Mouse (Mus musculus): Measurements from ENCODE around the gene Psg16. TPM values are rescaled to one million over a fixed set of nuclear protein-coding genes. Genes with fewer than 3 reads are reported as not detected.

Gene Psg16
- total and polyA plus RNA-seq, 3 experiments: 0.10 to 0.16 TPM; not detected in 1

DNA sequence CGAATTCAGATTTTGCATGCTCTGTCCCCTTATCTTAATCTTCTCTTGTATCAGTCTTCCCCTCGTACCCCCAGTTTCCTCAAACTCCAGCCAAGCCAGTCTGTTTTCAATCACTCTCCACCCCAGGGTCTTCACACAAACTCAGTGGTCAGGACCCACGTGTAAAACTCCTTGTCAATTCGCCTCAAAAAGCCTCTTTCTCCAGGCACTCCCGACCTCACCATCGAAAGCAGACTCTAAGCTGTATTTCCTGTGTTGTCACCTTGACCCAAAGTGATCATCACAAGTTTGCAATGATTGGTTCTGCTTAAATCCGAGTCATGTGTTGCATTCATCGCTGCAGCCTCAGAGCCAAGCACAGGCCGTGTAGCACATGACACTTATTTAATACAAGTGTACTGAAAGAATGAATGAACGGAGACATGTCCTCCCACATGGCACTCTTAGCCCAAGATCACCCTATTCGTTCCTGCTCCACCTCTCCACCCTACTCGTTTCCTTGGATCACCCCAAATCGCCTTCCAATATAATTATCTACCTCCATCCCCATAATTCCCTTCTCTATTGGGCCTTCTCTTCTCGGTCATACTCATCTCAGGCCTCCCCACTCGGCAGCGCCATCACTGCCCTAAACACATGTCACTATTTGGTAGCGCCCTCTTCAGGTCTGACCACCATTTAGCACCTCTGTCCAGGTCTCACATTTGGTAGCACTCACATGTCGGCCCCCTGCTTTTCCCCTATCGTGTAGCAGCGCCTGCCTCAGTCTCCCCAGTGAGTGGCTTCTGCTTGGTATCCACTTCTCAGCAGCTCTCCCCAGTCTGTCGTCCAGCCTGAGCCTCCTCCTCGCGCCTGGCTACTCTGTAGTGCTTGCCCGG lies 46.9 kb upstream of the Psg16 start:
- no peak for DNase-seq
- Histone ChIP-seq H3K27ac (peak overlapping the region; percentile 97), H3K4me3 (peak overlapping the region; percentile 87), H3K4me1 (ENCODE audit: control insufficient read depth, insufficient read depth, low read length) (peaks cover 39% of the 10 kb centered on the region), H3K9ac (ENCODE audit: low read depth, low read length) (peak overlapping the region; percentile 98), H3K36me3 (ENCODE audit: control insufficient read depth, insufficient read depth, low read length) (peaks cover 2% of the 10 kb centered on the region), H3K27me3 (ENCODE audit: control insufficient read depth, insufficient read depth, low read length) (no peaks in the 10 kb centered on the region), H3K79me2 (replicated peaks; ENCODE audit: control insufficient read depth, insufficient read depth, low read length) (peaks cover 10% of the 10 kb centered on the region; the same call in 1 of the 2 replicates)
- TF ChIP-seq EP300 (IDR thresholded peaks at IDR 0.05; ENCODE audit: insufficient read depth, low read depth, low read length) (0 out of 2 replicates have a peak, but pooled peaks have one; percentile 9), CTCF (IDR thresholded peaks at IDR 0.05) (peak; percentile 64), POLR2A (IDR thresholded peaks at IDR 0.05; ENCODE audit: insufficient read depth, low read depth, low read length) (no peak)
- intact Hi-C loops (cut with DNase I): loop anchor here (2.0 kb wide), 2 partner anchors 24 to 30 kb away; no protein-coding TSS in a partner anchor
- WGBS: 2% methylated on average over 24 of the region's 24 CpGs

DNA sequence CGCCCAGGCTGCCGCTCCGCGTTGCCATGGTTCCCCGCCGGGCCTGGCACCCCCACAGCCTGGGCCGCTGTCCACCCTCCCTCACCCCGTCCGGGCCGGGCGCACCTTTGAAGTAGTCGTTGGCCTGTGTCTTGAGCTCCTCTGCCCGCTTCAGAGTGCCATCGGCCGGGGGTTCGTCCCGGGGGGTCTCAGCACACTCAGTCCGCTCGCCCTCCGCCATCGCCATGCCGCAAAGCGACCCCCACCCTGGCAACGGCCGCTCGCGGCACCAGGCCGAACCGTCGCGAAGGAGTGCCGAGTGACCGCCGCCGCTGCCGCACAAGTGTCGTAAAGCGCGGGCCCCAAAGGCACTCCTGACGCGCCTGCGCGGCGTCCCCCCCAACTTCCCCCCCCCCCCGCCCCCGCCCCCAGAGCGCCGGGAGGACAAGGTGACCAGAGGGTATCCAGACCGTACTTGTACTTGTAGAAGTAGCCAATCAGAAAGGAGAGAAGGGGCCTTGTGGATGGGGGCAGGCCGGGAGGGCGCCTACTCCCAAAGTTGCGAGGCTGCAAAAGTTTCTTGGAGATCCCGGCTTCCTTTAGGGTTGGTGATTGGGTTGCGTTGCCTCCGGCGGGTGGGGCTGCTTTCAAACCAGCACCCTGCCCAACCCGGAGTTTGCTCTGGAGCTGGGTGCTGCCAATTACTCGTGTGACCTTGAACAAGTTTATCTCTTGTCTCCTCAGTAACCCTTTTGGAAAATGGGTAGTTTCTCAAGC lies 46.1 kb upstream of the Psg16 start, which contains the start of gene Ppp5c:
Ppp5c (minus strand) TSS at position 337 of the 756 bp plus-strand sequence.
- intact Hi-C loops (cut with DNase I): loop anchor here (2.0 kb wide), 3 partner anchors 23 to 29 kb away; no protein-coding TSS in a partner anchor
- no peaks in the 10 kb centered on the region for H3K27me3 ChIP-seq (ENCODE audit: control insufficient read depth, insufficient read depth, low read length)
- under 1% methylated on average over 58 of the region's 58 CpGs for WGBS
- peak; percentile 90 to 93 for DNase-seq
- H3K4me1 ChIP-seq (ENCODE audit: control insufficient read depth, insufficient read depth, low read length): peaks cover 38% of the 10 kb centered on the region
- H3K9ac ChIP-seq (ENCODE audit: low read depth, low read length): peak within 1 kb of the TSS; percentile 98
- peak within 1 kb of the TSS; percentile 97 for H3K27ac ChIP-seq
- TF ChIP-seq POLR2A (IDR thresholded peaks at IDR 0.05; ENCODE audit: insufficient read depth, low read depth, low read length): peak; percentile 62
- no peak for TF ChIP-seq CTCF (IDR thresholded peaks at IDR 0.05)
- TF ChIP-seq EP300 (IDR thresholded peaks at IDR 0.05; ENCODE audit: insufficient read depth, low read depth, low read length): 0 out of 2 replicates have a peak, but pooled peaks have one; percentile 21
- peak within 1 kb of the TSS; percentile 87 for H3K4me3 ChIP-seq
- H3K36me3 ChIP-seq (ENCODE audit: control insufficient read depth, insufficient read depth, low read length): peaks cover 2% of the 10 kb centered on the region
- H3K79me2 ChIP-seq (replicated peaks; ENCODE audit: control insufficient read depth, insufficient read depth, low read length): peaks cover 7% of the 10 kb centered on the region; the same call in 1 of the 2 replicates

DNA sequence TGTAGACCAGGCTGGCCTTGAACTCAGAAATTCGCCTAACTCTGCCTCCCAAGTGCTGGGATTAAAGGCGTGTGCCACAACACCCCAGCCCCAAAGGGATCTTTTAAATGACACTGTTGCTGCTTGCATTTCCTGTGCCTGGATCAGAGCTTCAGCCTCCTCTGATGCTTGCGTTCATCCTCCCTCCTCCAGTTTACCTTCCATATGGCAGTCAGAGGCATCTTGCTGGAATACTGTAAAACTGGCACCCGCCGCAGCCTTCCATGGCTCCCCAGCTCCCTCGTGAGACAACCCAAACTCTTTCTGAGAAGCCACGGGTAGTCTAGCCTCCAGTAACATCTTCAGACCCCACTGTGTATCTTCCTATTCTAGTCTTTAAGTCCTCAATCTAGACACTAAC lies 44.9 kb upstream of the Psg16 start:
- Histone ChIP-seq H3K79me2 (replicated peaks; ENCODE audit: control insufficient read depth, insufficient read depth, low read length) (peaks cover 7% of the 10 kb centered on the region; the same call in 1 of the 2 replicates), H3K9ac (ENCODE audit: low read depth, low read length) (no peak overlapping the region), H3K4me3 (no peak overlapping the region), H3K27me3 (ENCODE audit: control insufficient read depth, insufficient read depth, low read length) (no peaks in the 10 kb centered on the region), H3K36me3 (ENCODE audit: control insufficient read depth, insufficient read depth, low read length) (no peaks in the 10 kb centered on the region; the same call in 1 of the 2 replicates), H3K27ac (no peak overlapping the region), H3K4me1 (ENCODE audit: control insufficient read depth, insufficient read depth, low read length) (peaks cover 27% of the 10 kb centered on the region)
- intact Hi-C loops (cut with DNase I): loop anchor here (2.0 kb wide), 1 partner anchor 22 kb away; no protein-coding TSS in a partner anchor
- 79% methylated on average over 7 of the region's 7 CpGs for WGBS
- DNase-seq: no peak
- TF ChIP-seq EP300 (IDR thresholded peaks at IDR 0.05; ENCODE audit: insufficient read depth, low read depth, low read length): no peak
- no peak for TF ChIP-seq POLR2A (IDR thresholded peaks at IDR 0.05; ENCODE audit: insufficient read depth, low read depth, low read length)

DNA sequence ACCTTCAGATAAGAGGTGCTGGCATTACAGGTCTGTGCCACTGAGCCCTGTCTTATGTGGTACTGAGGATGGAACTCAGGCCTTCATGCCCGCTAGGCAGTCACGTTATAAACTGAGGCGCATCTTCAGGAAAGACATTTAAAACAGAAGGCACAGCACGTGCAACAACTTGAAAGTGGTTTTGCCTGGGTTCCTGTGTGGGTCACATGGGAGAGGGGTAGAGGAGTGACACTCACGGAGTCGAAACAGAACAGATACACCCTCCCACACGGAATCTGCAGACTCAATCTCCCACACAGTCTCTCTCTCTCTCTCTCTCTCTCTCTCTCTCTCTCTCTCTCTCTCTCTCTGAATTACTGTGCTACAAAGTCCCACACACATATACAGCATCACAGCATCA lies 43.6 kb upstream of the Psg16 start:
- 74% methylated on average over 7 of the region's 7 CpGs for WGBS
- Histone ChIP-seq H3K9ac (ENCODE audit: low read depth, low read length) (no peak overlapping the region), H3K4me3 (no peak overlapping the region), H3K27me3 (ENCODE audit: control insufficient read depth, insufficient read depth, low read length) (no peaks in the 10 kb centered on the region), H3K27ac (no peak overlapping the region), H3K79me2 (replicated peaks; ENCODE audit: control insufficient read depth, insufficient read depth, low read length) (peaks cover 7% of the 10 kb centered on the region; the same call in 1 of the 2 replicates), H3K36me3 (ENCODE audit: control insufficient read depth, insufficient read depth, low read length) (no peaks in the 10 kb centered on the region; the same call in 1 of the 2 replicates), H3K4me1 (ENCODE audit: control insufficient read depth, insufficient read depth, low read length) (peaks cover 13% of the 10 kb centered on the region)
- TF ChIP-seq CTCF (IDR thresholded peaks at IDR 0.05) (no peak), POLR2A (IDR thresholded peaks at IDR 0.05; ENCODE audit: insufficient read depth, low read depth, low read length) (no peak), EP300 (IDR thresholded peaks at IDR 0.05; ENCODE audit: insufficient read depth, low read depth, low read length) (no peak)
- no peak for DNase-seq
- intact Hi-C loops (cut with DNase I): no loop called here

DNA sequence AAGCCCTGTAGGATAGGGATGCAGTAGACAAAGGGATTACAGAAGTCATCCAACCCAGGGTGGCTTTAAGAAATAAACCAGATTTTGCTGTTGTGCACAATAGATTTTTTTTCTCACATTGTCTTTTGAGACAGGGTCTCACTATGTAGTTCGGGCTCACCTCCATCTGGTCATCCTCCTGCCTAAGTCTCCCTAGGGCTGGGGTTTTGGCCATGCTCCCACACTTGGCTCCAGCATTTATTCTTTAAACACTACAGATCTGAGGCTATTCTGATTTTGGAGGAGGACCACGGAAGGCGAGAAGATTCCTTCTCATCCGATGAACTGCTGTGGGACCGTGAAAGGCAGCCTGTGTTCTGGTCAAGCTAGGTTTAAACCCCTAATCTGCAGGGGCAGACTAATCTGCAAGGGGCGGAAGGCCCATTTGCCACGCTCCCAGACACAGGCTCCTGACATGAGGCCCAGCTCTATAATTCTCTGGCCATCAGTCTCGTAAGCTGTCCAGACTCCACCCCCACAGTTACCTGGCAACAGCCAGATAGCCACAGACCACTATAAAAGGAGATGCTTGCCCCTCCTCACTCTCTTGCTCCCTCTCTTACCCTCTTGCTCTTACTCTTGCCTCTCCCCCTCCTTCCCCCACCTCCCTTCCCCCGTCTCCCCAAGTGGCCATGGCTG lies 35.7 kb upstream of the Psg16 start:
- H3K9ac ChIP-seq (ENCODE audit: low read depth, low read length): no peak overlapping the region
- no peaks in the 10 kb centered on the region for H3K36me3 ChIP-seq (ENCODE audit: control insufficient read depth, insufficient read depth, low read length)
- no peak overlapping the region for H3K4me3 ChIP-seq
- no peaks in the 10 kb centered on the region for H3K79me2 ChIP-seq (replicated peaks; ENCODE audit: control insufficient read depth, insufficient read depth, low read length)
- no peak overlapping the region for H3K27ac ChIP-seq
- H3K27me3 ChIP-seq (ENCODE audit: control insufficient read depth, insufficient read depth, low read length): no peaks in the 10 kb centered on the region
- no peak for TF ChIP-seq CTCF (IDR thresholded peaks at IDR 0.05)
- TF ChIP-seq EP300 (IDR thresholded peaks at IDR 0.05; ENCODE audit: insufficient read depth, low read depth, low read length): no peak
- TF ChIP-seq POLR2A (IDR thresholded peaks at IDR 0.05; ENCODE audit: insufficient read depth, low read depth, low read length): no peak
- intact Hi-C loops (cut with DNase I): no loop called here
- no peak for DNase-seq
- no peaks in the 10 kb centered on the region for H3K4me1 ChIP-seq (ENCODE audit: control insufficient read depth, insufficient read depth, low read length)
- WGBS: 79% methylated on average over 9 of the region's 9 CpGs
